Mouse (Mus musculus) neural tube, embryonic 11.5 days (tissue): ENCODE results near the gene Gpat2. TPM values are rescaled to one million over a fixed set of nuclear protein-coding genes. Genes with fewer than 3 reads are reported as not detected.

ENCODE experiments used
- polyA plus RNA-seq: library from polyadenylated mRNA; unstranded; fragments of >200 nt; fragmentation: Nextera tagmentation; extraction: Ambion mirVana; gene quantifications from 2 replicates; pipeline ENCODE4 v1.2.1, GENCODE M21; 2014

Gene Gpat2
- polyA plus RNA-seq, 1 experiment from 2014 or later: not detected

Other genes with a start within 250 kb of the Gpat2 start
- 1.9 and 4.0 TPM in 2 replicates for gene 1810024B03Rik, start 216.9 kb upstream of the Gpat2 start, polyA plus RNA-seq
- 100 and 110 TPM in 2 replicates for gene Snrnp200, start 216.8 kb upstream of the Gpat2 start, polyA plus RNA-seq
- gene Ciao1, start 177.4 kb upstream of the Gpat2 start, polyA plus RNA-seq: 58.8 and 72.2 TPM in 2 replicates
- 27.4 and 30.4 TPM in 2 replicates for gene Tmem127, start 177.3 kb upstream of the Gpat2 start, polyA plus RNA-seq
- gene Stard7, start 155.0 kb upstream of the Gpat2 start, polyA plus RNA-seq: 80.2 and 84.7 TPM in 2 replicates
- 7.0 TPM in 2 replicates for gene Dusp2, start 89.0 kb upstream of the Gpat2 start, polyA plus RNA-seq
- not detected in 2 replicates for gene Astl, start 86.6 kb upstream of the Gpat2 start, polyA plus RNA-seq
- gene Adra2b, start 62.0 kb upstream of the Gpat2 start, polyA plus RNA-seq: 2.0 and 2.8 TPM in 2 replicates
- gene Fahd2a, start 19.4 kb downstream of the Gpat2 start, polyA plus RNA-seq: 22.7 and 24.8 TPM in 2 replicates
- 3.1 and 3.4 TPM in 2 replicates for gene Kcnip3, start 96.9 kb downstream of the Gpat2 start, polyA plus RNA-seq
- 0.62 and 0.89 TPM in 2 replicates for gene Prom2, start 116.3 kb downstream of the Gpat2 start, polyA plus RNA-seq
- 8.7 and 9.8 TPM in 2 replicates for gene Zfp661, start 161.9 kb downstream of the Gpat2 start, polyA plus RNA-seq
- gene Mrps5, start 162.0 kb downstream of the Gpat2 start, polyA plus RNA-seq: 149 and 154 TPM in 2 replicates
- gene Mal, start 231.5 kb downstream of the Gpat2 start, polyA plus RNA-seq: 1.1 and 1.2 TPM in 2 replicates